8 mouse cellular contexts compared by ENCODE assay signal in the genomic region with DNA sequence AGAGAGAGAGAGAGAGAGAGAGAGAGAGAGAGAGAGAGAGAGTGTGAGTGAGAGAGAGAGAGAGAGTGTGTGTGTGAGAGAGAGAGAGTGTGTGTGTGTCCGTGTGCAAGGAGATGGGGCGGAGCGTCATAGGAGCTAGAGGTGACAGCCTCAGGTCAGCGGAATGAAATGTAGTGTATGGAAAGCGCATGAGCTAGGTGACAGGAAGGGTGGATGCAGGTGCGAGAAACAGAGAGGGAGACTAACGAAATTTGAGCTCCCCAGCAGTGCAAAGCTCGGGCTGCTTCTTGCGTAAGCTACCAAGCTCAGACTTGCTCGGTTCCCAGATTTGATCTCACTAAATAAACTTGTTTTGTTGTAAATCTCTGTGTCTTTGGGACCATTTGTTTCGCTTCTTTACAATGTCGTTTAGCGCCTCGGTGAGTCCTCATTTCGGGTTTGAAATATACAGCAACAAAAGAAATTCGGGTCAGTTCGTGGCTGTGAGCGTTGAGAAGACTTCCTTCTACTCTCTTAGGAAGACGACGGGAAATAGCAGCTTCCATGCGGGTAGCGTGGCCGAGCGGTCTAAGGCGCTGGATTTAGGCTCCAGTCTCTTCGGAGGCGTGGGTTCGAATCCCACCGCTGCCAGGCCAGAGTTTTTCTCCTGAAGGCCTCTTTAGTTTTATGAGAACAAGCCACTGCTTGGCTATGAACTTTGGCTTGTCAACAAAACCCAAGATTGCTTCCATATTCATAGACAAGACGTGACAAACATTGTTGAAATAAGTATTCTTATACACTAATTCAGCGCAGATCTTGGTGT. TPM values are rescaled to one million over a fixed set of nuclear protein-coding genes. Genes with fewer than 3 reads are reported as not detected.
A peak's percentile ranks its signal among the peaks of the same experiment; 100 is the strongest.
DNase-seq lines count a peak whose midpoint lies in the region; ATAC-seq lines count a peak whose summit lies in the region.

No protein-coding gene starts in this region.

- peak overlapping the region; percentile 96 for H3K4me2 ChIP-seq in forebrain, embryonic 11.5 days (ENCODE audit: low read depth, low read length, severe bottlenecking)
- H3K4me2 ChIP-seq in heart, embryonic 16.5 days (ENCODE audit: low read depth, low read length) = peak overlapping the region; percentile 83
- H3K4me2 ChIP-seq in liver, embryonic 13.5 days = peak overlapping the region; percentile 99
- H3K4me2 ChIP-seq in stomach, embryonic 14.5 days (replicated peaks; ENCODE audit: low read depth, low read length) = peak overlapping the region; percentile 94

- no peaks in the 10 kb centered on the region for H3K9me3 ChIP-seq in forebrain, embryonic 11.5 days (ENCODE audit: control insufficient read depth, low read length)
- no peaks in the 10 kb centered on the region for H3K9me3 ChIP-seq in heart, embryonic 16.5 days (replicated peaks; ENCODE audit: control insufficient read depth, low read length)
- no peaks in the 10 kb centered on the region for H3K9me3 ChIP-seq in liver, embryonic 13.5 days (replicated peaks)
- H3K9me3 ChIP-seq in stomach, embryonic 14.5 days (ENCODE audit: control insufficient read depth, low read depth, low read length) = no peaks in the 10 kb centered on the region

- H3K4me1 ChIP-seq in forebrain, embryonic 11.5 days (replicated peaks; ENCODE audit: control insufficient read depth, insufficient read depth, low read length) = peaks cover 32% of the 10 kb centered on the region
- H3K4me1 ChIP-seq in heart, embryonic 16.5 days (ENCODE audit: control insufficient read depth, insufficient read depth, low read length) = peaks cover 34% of the 10 kb centered on the region
- peaks cover 65% of the 10 kb centered on the region for H3K4me1 ChIP-seq in liver, embryonic 13.5 days (replicated peaks)
- peaks cover 16% of the 10 kb centered on the region for H3K4me1 ChIP-seq in stomach, embryonic 14.5 days (ENCODE audit: control insufficient read depth, insufficient read depth, low read length)

- peak overlapping the region; percentile 40 for H3K9ac ChIP-seq in forebrain, embryonic 11.5 days (ENCODE audit: low read length)
- H3K9ac ChIP-seq in heart, embryonic 16.5 days (ENCODE audit: low read length) = peak overlapping the region; percentile 78
- peak overlapping the region; percentile 75 for H3K9ac ChIP-seq in liver, embryonic 13.5 days
- peak overlapping the region; percentile 25; the same call in 1 of the 2 replicates for H3K9ac ChIP-seq in stomach, embryonic 14.5 days (replicated peaks; ENCODE audit: low read depth, low read length)

- ATAC-seq in forebrain, embryonic 11.5 days (replicated peaks; ENCODE audit: low FRiP score) = peak; percentile 74
- peak; percentile 47 for ATAC-seq in heart, embryonic 16.5 days (replicated peaks; ENCODE audit: extremely low read depth, insufficient read depth, low FRiP score)
- ATAC-seq in liver, embryonic 13.5 days (ENCODE audit: low read depth) = peak; percentile 75
- peak; percentile 53; the same call in 1 of the 2 replicates for ATAC-seq in stomach, embryonic 14.5 days (ENCODE audit: insufficient number of reproducible peaks, insufficient read depth, low FRiP score, low read depth)

- peak overlapping the region; percentile 66; the same call in 1 of the 2 replicates for H3K27ac ChIP-seq in forebrain, embryonic 11.5 days (ENCODE audit: low read depth, low read length)
- H3K27ac ChIP-seq in heart, embryonic 16.5 days (ENCODE audit: low read length) = peak overlapping the region; percentile 93
- peak overlapping the region; percentile 79 for H3K27ac ChIP-seq in liver, embryonic 13.5 days
- H3K27ac ChIP-seq in stomach, embryonic 14.5 days (ENCODE audit: low read length) = peak overlapping the region; percentile 80

- H3K27me3 ChIP-seq in forebrain, embryonic 11.5 days (ENCODE audit: control insufficient read depth, insufficient read depth, low read length) = peaks cover 13% of the 10 kb centered on the region
- H3K27me3 ChIP-seq in heart, embryonic 16.5 days (ENCODE audit: control insufficient read depth, insufficient read depth, low read length) = no peaks in the 10 kb centered on the region
- H3K27me3 ChIP-seq in liver, embryonic 13.5 days = peaks cover 57% of the 10 kb centered on the region
- H3K27me3 ChIP-seq in stomach, embryonic 14.5 days (ENCODE audit: control insufficient read depth, insufficient read depth, low read length) = no peaks in the 10 kb centered on the region

- peak; percentile 64 to 66 for DNase-seq in CD8-positive naive resting alpha-beta T cell, adult 2 months (ENCODE audit: low read depth in 2 of 2, low spot score in 2 of 2)
- peak; percentile 79 for DNase-seq in c-Kit-negative CD71-positive TER-119-positive erythroid progenitor cells, embryonic 14.5 days (ENCODE audit: low read depth, low spot score)
- DNase-seq in forebrain, embryonic 11.5 days (ENCODE audit: low spot score) = peak; percentile 97
- DNase-seq in kidney, postnatal 25 days = peak; percentile 90 to 94
- peak; percentile 85 for DNase-seq in liver, embryonic 13.5 days
- DNase-seq in natural killer cell, adult 2 months (ENCODE audit: low spot score in 2 of 2) = peak; percentile 73 to 82

- H3K4me3 ChIP-seq in forebrain, embryonic 11.5 days (ENCODE audit: low read depth, low read length) = peak overlapping the region; percentile 76
- peak overlapping the region; percentile 72 for H3K4me3 ChIP-seq in heart, embryonic 16.5 days (ENCODE audit: low read length)
- peak overlapping the region; percentile 74 for H3K4me3 ChIP-seq in liver, embryonic 13.5 days (replicated peaks)
- H3K4me3 ChIP-seq in stomach, embryonic 14.5 days (ENCODE audit: low read depth, low read length) = peak overlapping the region; percentile 70

- WGBS in forebrain, embryonic 11.5 days = under 1% methylated on average over 31 of the region's 31 CpGs
- under 1% methylated on average over 31 of the region's 31 CpGs for WGBS in heart, embryonic 16.5 days
- under 1% methylated on average over 31 of the region's 31 CpGs for WGBS in liver, embryonic 13.5 days (ENCODE audit: insufficient replicate concordance)
- WGBS in stomach, embryonic 14.5 days = under 1% methylated on average over 31 of the region's 31 CpGs

- H3K36me3 ChIP-seq in forebrain, embryonic 11.5 days (ENCODE audit: control insufficient read depth, insufficient read depth, low read length) = no peaks in the 10 kb centered on the region; the same call in 1 of the 2 replicates
- no peaks in the 10 kb centered on the region for H3K36me3 ChIP-seq in heart, embryonic 16.5 days (ENCODE audit: control insufficient read depth, insufficient read depth)
- no peaks in the 10 kb centered on the region for H3K36me3 ChIP-seq in liver, embryonic 13.5 days
- no peaks in the 10 kb centered on the region for H3K36me3 ChIP-seq in stomach, embryonic 14.5 days (ENCODE audit: control insufficient read depth, insufficient read depth, low read length)

RNA-seq across cellular contexts. Expression of a gene that starts 1.5 kb away (rescaled TPM):
- polyA plus RNA-seq in forebrain, embryonic 11.5 days (2014; fragmentation: Nextera tagmentation; extraction: Ambion mirVana) = 0.39 TPM in 1 of 2 replicates, not detected in the other
- polyA plus RNA-seq in heart, embryonic 16.5 days (2015; fragmentation: Nextera tagmentation; extraction: Ambion mirVana) = 0.41 and 0.72 TPM in 2 replicates
- polyA plus RNA-seq in liver, embryonic 13.5 days (2015; fragmentation: Nextera tagmentation; extraction: Ambion mirVana) = 0.09 TPM in 1 of 2 replicates, not detected in the other
- polyA plus RNA-seq in stomach, embryonic 14.5 days (2014; fragmentation: Nextera tagmentation; extraction: Ambion mirVana) = 0.29 and 0.36 TPM in 2 replicates

RNA-seq across cellular contexts. Expression of a gene that starts 1.8 kb away (rescaled TPM):
- polyA plus RNA-seq in forebrain, embryonic 11.5 days (2014; fragmentation: Nextera tagmentation; extraction: Ambion mirVana) = not detected in 2 replicates
- 0.08 and 0.26 TPM in 2 replicates for polyA plus RNA-seq in heart, embryonic 16.5 days (2015; fragmentation: Nextera tagmentation; extraction: Ambion mirVana)
- polyA plus RNA-seq in liver, embryonic 13.5 days (2015; fragmentation: Nextera tagmentation; extraction: Ambion mirVana) = 0.06 TPM in 1 of 2 replicates, not detected in the other
- 0.29 and 0.49 TPM in 2 replicates for polyA plus RNA-seq in stomach, embryonic 14.5 days (2014; fragmentation: Nextera tagmentation; extraction: Ambion mirVana)

RNA-seq across cellular contexts. Expression of a gene that starts 3.7 kb away (rescaled TPM):
- polyA plus RNA-seq in forebrain, embryonic 11.5 days (2014; fragmentation: Nextera tagmentation; extraction: Ambion mirVana) = 0.11 and 0.24 TPM in 2 replicates
- polyA plus RNA-seq in heart, embryonic 16.5 days (2015; fragmentation: Nextera tagmentation; extraction: Ambion mirVana) = 0.50 TPM in 2 replicates
- polyA plus RNA-seq in liver, embryonic 13.5 days (2015; fragmentation: Nextera tagmentation; extraction: Ambion mirVana) = 0.17 and 0.18 TPM in 2 replicates
- 0.39 and 0.54 TPM in 2 replicates for polyA plus RNA-seq in stomach, embryonic 14.5 days (2014; fragmentation: Nextera tagmentation; extraction: Ambion mirVana)

RNA-seq across cellular contexts. Expression of a gene that starts 28.9 kb away (rescaled TPM):
- polyA plus RNA-seq in forebrain, embryonic 11.5 days (2014; fragmentation: Nextera tagmentation; extraction: Ambion mirVana) = 8.2 and 10.0 TPM in 2 replicates
- polyA plus RNA-seq in heart, embryonic 16.5 days (2015; fragmentation: Nextera tagmentation; extraction: Ambion mirVana) = 19.6 and 21.9 TPM in 2 replicates
- polyA plus RNA-seq in liver, embryonic 13.5 days (2015; fragmentation: Nextera tagmentation; extraction: Ambion mirVana) = 1.9 TPM in 2 replicates
- polyA plus RNA-seq in stomach, embryonic 14.5 days (2014; fragmentation: Nextera tagmentation; extraction: Ambion mirVana) = 10.5 and 15.1 TPM in 2 replicates

RNA-seq across cellular contexts. Expression of a gene that starts 32.9 kb away (rescaled TPM):
- 0.08 TPM in 1 of 2 replicates, not detected in the other for polyA plus RNA-seq in forebrain, embryonic 11.5 days (2014; fragmentation: Nextera tagmentation; extraction: Ambion mirVana)
- polyA plus RNA-seq in heart, embryonic 16.5 days (2015; fragmentation: Nextera tagmentation; extraction: Ambion mirVana) = not detected in 2 replicates
- polyA plus RNA-seq in liver, embryonic 13.5 days (2015; fragmentation: Nextera tagmentation; extraction: Ambion mirVana) = not detected in 2 replicates
- not detected in 2 replicates for polyA plus RNA-seq in stomach, embryonic 14.5 days (2014; fragmentation: Nextera tagmentation; extraction: Ambion mirVana)

Comparison
In these comparisons a context has a peak if more than half of its experiments do, and no peak if none do; other contexts are left out.
1. Peak in every context shown above with its lines: DNase-seq, ATAC-seq, H3K4me3 ChIP-seq and H3K27ac ChIP-seq.
2. H3K9ac ChIP-seq: peak in every context shown above with its lines; median percentile 78 in heart, embryonic 16.5 days; 75 in liver, embryonic 13.5 days; 40 in forebrain, embryonic 11.5 days; 25 in stomach, embryonic 14.5 days.